Mouse (Mus musculus): ENCODE measurements around the gene Arl15. TPM values are rescaled to one million over a fixed set of nuclear protein-coding genes. Genes with fewer than 3 reads are reported as not detected.

Arl15 gene
- polyA plus RNA-seq (2012; rRNA removed) = 3.2 and 4.5 TPM in 2 replicates

GRCm38 (mm10) chr13:113794039-113794704, at the start of gene Arl15:
Gene Arl15 (plus strand): TSS chr13:113794505.

Other genes with a start within 250 kb of the Arl15 start
- gene Snx18, start 175.9 kb upstream of the Arl15 start, polyA plus RNA-seq (2012; rRNA removed) = 54.6 and 73.7 TPM in 2 replicates
- not detected in 2 replicates for gene Hspb3, start 130.8 kb upstream of the Arl15 start, polyA plus RNA-seq (2012; rRNA removed)

Data from ovary, adult 2 months (tissue).